Mouse (Mus musculus) megakaryocyte progenitor cell, adult 5-6 weeks (primary cell): ENCODE data around the gene Tlr6. TPM values are rescaled to one million over a fixed set of nuclear protein-coding genes. Genes with fewer than 3 reads are reported as not detected.
A peak's percentile ranks its signal among the peaks of the same experiment; 100 is the strongest.

ENCODE experiments used
- ATAC-seq: replicated peaks from 2 replicates; pipeline ENCODE4 v1.8.0; 2016; ENCODE audit warnings: mild to moderate bottlenecking, moderate TSS enrichment, inconsistent platforms; ENCODE audit not compliant: poor library complexity
- total RNA-seq, 2 experiments: library from RNA; stranded (forward) in 1 of 2; stranded (reverse) in 1 of 2; fragments of 157-497, 149-512 nt in 1 of 2; fragments of 200-1000 nt in 1 of 2; gene quantifications; 2 replicates each; pipeline versions ENCODE4 v1.2.3 to v1.2.4; 2015 to 2017

Tlr6 gene
- 4.5 and 4.8 TPM in 2 replicates for total RNA-seq (2015)
- total RNA-seq (2017): 3.0 and 3.7 TPM in 2 replicates

GRCm38 (mm10) chr5:64959843-64960230, at the start of gene Tlr6:
Gene Tlr6, minus strand, starts transcription at chr5:64960097.
- ATAC-seq: peak; percentile 49; the same call in 1 of the 2 replicates

GRCm38 (mm10) chr5:65006011-65006491, 46.2 kb upstream of the Tlr6 start:
- no peak for ATAC-seq

GRCm38 (mm10) chr5:65005251-65005650, 45.4 kb upstream of the Tlr6 start:
- ATAC-seq: no peak

GRCm38 (mm10) chr5:65003946-65004535, 44.1 kb upstream of the Tlr6 start:
- no peak for ATAC-seq

GRCm38 (mm10) chr5:65002940-65003824, 43.3 kb upstream of the Tlr6 start:
- ATAC-seq: peak; percentile 71

- no peak for ATAC-seq
These were observed 35.5 kb upstream of the Tlr6 start for GRCm38 (mm10) chr5:64995408-64995807.

GRCm38 (mm10) chr5:64992540-64992939, 32.6 kb upstream of the Tlr6 start:
- no peak for ATAC-seq

- peak; percentile 76 for ATAC-seq
These were observed 30.0 kb upstream of the Tlr6 start for GRCm38 (mm10) chr5:64989940-64990339.

- ATAC-seq: no peak
These were observed 26.1 kb upstream of the Tlr6 start for GRCm38 (mm10) chr5:64985971-64986370.

GRCm38 (mm10) chr5:64977128-64977527, 17.2 kb upstream of the Tlr6 start:
- ATAC-seq: no peak

GRCm38 (mm10) chr5:64975121-64975520, 15.2 kb upstream of the Tlr6 start:
- ATAC-seq: no peak

GRCm38 (mm10) chr5:64969861-64970771, 10.2 kb upstream of the Tlr6 start, which contains the start of gene Fam114a1:
Gene Fam114a1, plus strand, starts transcription at chr5:64970071.
- peak; percentile 86 for ATAC-seq

- ATAC-seq: peak; percentile 58
These were observed 9.3 kb upstream of the Tlr6 start for GRCm38 (mm10) chr5:64968961-64969860.

GRCm38 (mm10) chr5:64963735-64964134, 3.8 kb upstream of the Tlr6 start:
- ATAC-seq: no peak

- no peak for ATAC-seq
These were observed 3.4 kb upstream of the Tlr6 start for GRCm38 (mm10) chr5:64963271-64963670.

- ATAC-seq: peak; percentile 80
These were observed 1.0 kb upstream of the Tlr6 start for GRCm38 (mm10) chr5:64960857-64961391.

- no peak for ATAC-seq
These were observed 680 bp downstream of the Tlr6 start for GRCm38 (mm10) chr5:64958991-64959842.

- ATAC-seq: no peak
These were observed 5.0 kb downstream of the Tlr6 start for GRCm38 (mm10) chr5:64954931-64955330.

- ATAC-seq: no peak
These were observed 8.4 kb downstream of the Tlr6 start for GRCm38 (mm10) chr5:64951486-64951885.
